Mouse (Mus musculus): ENCODE data around the gene 1110032A03Rik.
A peak's percentile ranks its signal among the peaks of the same experiment; 100 is the strongest.

The 1110032A03Rik gene

DNA sequence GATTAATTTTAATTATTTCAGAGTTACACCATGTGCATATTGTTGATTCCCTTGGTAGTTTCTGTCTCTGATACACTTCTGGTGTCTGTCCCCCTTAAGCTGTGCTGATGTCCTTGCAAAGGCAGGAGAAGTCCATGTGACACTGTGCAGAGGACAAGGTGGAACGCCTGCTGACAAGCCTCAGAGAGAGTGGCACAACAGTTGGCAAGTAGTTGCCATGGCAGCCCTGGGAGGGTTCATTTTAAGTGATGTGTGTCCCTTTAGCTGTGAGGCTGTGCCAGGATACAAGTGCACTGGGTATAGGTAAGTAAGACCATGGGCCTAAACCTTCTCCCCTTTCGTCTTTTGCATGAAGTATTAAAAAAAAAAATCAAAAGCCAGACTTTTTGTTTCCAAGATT lies 5.3 kb downstream of the 1110032A03Rik start:
- no peak for DNase-seq (ENCODE audit: low read depth)

GRCm38 (mm10) chr9:50768107-50769002 lies 7.0 kb downstream of the 1110032A03Rik start, which contains the start of gene Fdxacb1:
TSS of gene Fdxacb1 (plus strand) at chr9:50768236.
- DNase-seq (ENCODE audit: low read depth) = peak; percentile 96

DNA sequence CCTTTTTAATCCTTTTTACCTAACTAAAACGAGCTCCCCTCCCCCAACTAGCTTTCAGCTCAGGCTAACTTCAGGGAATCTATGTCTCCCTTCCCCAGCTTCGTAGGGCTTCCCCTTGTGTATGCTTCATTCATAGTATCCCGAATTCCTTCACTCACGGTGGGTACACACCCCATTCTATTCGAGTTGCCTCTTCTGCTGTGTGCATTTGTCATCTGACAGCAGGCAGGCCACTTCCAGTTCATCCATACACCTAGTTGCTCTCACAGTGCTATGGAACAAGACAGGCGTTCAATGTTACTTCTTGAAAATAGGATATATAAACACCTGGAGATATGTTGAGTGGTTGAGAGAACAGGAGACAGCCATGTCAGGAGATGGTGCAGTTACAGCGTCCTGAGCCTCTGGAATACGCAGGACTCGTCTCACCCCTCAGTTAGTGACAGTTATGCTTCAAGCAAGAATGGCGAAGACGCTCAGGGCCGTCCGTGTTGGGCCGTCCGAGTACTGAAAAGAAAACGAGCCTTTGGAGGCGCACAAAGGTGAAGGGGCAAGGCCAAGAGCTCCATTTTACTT lies 7.7 kb downstream of the 1110032A03Rik start:
- no peak for DNase-seq (ENCODE audit: low read depth)

DNA sequence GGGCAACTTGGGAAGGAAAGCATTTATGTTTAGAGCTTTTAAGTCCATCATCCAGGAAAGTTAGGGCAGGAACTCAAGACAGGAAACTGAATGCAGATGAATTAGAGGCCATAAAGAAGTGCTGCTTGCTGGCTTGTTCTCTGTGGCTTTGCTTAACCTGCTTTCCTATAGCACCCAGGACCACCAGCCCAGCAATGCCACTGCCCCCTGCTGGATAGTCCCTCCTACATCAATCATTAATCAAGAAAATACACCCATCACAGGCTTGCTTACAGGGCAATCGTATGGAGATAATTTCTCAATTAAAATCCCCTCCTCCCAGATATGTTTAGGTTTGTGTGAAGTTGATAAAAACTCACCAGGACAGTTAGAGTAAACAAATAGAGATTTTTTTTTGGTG lies 12.0 kb downstream of the 1110032A03Rik start:
- DNase-seq (ENCODE audit: low read depth) = no peak

- DNase-seq (ENCODE audit: low read depth) = no peak
Measured at GRCm38 (mm10) chr9:50761520-50762243, 13.6 kb downstream of the 1110032A03Rik start.

DNA sequence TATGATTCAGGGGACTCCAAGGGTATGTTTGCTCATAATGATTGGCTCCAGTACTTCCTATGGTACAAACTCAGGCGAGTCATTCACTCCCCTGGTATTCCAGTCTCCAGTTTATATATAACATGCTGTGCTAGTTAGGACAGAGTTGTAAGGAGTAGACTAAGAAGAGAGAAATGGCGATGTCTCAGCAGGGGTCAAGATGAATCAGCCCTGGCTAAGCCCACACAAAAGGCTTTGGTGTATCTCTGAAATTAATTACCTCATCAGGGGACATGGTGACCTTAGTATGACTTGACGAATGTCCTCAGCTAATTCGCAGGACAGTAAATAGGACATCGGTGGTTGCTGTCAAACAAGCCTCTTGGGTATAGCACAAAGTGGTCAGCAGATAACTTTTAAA lies 18.6 kb downstream of the 1110032A03Rik start:
- no peak for DNase-seq (ENCODE audit: low read depth)

DNA sequence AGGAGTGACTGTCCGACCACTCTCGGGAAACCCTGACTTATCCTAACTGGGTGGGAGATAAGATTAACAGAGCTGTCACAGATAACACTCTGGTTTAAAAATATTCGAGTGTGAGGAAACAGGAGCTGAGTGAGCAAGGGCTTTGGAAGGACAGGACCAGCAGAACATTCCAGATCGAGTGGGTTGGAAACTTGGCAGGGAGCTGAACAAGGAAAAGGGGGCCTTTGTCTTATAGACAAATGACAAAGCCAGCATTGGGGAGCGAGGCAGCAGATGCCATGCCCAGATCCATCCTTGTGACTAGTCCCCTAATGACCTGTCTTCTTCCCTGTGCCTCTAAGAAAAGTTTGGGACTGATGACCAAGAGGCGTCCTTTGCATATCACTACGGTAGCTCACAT lies 21.4 kb downstream of the 1110032A03Rik start:
- no peak for DNase-seq (ENCODE audit: low read depth)

GRCm38 (mm10) chr9:50752784-50753615 lies 22.3 kb downstream of the 1110032A03Rik start:
- DNase-seq (ENCODE audit: low read depth) = no peak

- no peak for DNase-seq (ENCODE audit: low read depth)
Measured at GRCm38 (mm10) chr9:50752054-50752602, 23.2 kb downstream of the 1110032A03Rik start, which contains the start of gene Hspb2. TSS of gene Hspb2 (minus strand) at chr9:50752354.

DNA sequence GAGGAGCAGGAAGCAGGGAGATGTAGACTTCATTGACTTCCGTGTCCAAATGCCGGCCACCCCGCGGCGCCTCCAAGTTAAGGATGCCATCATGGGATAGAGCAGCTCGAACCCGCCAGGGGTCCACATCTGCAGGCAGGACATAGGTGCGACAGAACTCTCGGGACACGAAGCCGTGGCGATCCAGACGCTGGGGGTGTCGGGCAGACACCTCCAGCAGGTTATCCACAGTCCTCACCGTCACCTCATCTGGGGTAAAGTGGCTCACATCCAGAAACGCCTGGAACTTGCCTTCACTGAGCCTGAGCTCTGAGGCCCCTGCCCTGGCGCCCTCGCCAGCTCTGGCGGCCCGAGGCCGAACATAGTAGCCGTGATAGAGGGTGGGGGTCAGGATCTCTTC lies 24.0 kb downstream of the 1110032A03Rik start, which contains the start of gene Cryab:
Cryab (plus strand) TSS at position 3 of the 400 bp plus-strand sequence.
- DNase-seq (ENCODE audit: low read depth) = no peak

GRCm38 (mm10) chr9:50750706-50751105 lies 24.6 kb downstream of the 1110032A03Rik start:
- no peak for DNase-seq (ENCODE audit: low read depth)

GRCm38 (mm10) chr9:50746214-50746677 lies 29.1 kb downstream of the 1110032A03Rik start, which contains the start of gene 2310030G06Rik:
TSS of gene 2310030G06Rik (minus strand) at chr9:50746536.
- DNase-seq (ENCODE audit: low read depth) = no peak

GRCm38 (mm10) chr9:50745806-50746205 lies 29.5 kb downstream of the 1110032A03Rik start:
- DNase-seq (ENCODE audit: low read depth) = no peak

DNA sequence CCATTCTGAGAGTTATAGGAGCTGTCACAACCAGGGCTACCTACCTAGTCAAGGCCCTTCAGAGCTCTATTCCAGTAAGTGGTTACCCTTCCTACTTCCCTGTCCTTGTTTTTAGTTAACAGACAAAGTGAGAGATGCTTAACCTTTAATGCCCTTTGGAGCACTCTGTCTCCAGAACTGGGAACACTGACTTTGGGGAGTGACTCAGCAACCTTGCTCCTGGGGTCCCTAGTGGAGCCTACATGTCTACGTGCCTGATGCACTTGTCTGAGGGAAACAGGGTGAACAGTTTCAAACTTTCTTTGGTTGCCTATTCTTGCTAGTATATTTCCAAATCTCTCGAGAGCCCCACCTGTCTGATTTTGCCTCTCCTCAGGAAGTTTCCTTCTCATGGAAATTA lies 32.6 kb downstream of the 1110032A03Rik start:
- no peak for DNase-seq (ENCODE audit: low read depth)

DNA sequence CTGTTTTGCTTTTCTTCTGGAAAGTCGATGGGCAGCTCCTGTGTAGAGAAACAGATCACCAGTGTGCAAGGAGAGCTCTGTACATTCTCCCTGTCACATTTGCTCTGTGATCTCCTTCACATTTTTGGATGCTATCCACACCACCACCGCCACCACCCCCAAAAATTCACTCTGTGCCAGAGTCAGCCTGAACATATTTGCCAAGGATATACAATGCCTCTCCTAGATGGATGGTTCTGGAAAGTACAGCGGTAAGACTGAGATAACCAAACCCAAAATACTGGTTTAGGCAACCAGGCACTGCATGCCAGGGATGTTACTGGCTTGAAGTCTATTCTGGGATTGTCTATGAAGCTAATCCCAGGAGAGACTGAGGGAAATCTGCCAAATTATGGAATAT lies 33.1 kb downstream of the 1110032A03Rik start:
- DNase-seq (ENCODE audit: low read depth) = no peak

GRCm38 (mm10) chr9:50740867-50741784 lies 34.2 kb downstream of the 1110032A03Rik start:
- no peak for DNase-seq (ENCODE audit: low read depth)

DNA sequence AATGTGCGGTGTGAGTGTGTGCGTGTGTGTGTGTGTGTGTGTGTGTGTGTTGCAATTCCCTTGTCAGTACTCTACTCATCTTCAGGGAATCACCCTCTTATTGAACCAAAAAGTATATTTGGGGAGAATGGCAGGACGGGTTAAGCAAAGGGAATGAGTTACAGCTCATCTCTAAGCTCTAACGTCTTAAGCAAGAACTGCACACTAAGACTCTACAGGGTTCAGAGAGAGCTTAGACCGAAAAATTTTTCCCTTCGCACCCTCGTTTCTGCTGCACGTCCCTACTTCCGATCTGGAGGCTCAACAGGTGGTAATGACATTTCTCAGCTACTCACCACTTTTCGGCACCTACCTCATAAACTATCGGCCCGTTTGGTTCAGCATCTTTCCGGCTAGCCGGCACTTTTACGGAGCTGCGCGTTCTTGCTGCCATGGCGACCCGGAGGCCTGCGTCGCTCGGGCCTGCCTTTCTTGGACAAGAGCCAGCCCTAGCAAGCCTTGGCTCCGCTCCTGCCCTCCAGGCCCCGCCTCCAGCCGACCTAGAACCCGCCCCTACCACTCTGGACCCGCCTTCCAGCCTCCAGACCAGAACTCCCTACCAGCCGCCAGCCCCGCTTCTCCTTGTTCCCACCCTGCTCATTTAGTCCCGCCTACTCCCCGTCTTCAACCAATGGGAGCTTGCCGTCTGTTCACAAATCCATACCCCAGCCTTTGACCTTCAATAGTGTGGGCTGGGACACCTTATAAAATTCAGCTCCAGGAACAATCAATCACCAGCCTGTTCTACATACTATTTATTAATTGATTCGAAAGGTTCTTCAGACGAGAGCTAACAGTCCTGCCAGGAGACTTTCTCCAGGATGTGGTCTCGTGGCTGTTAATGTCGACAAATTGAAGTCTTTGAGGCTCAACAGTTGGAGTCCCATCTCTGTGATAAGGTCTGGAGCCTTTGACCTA lies 36.1 kb downstream of the 1110032A03Rik start, which contains the start of gene Dixdc1:
Dixdc1 (minus strand) TSS at position 604 of the 957 bp plus-strand sequence.
- peak; percentile 83 for DNase-seq (ENCODE audit: low read depth)

- peak; percentile 34 for DNase-seq (ENCODE audit: low read depth)
Measured at GRCm38 (mm10) chr9:50734989-50735388, 40.3 kb downstream of the 1110032A03Rik start.

GRCm38 (mm10) chr9:50732560-50732959 lies 42.8 kb downstream of the 1110032A03Rik start:
- DNase-seq (ENCODE audit: low read depth) = no peak
